Mouse (Mus musculus) C2C12 (cell line): Measurements from ENCODE around the gene Gadd45b. TPM values are rescaled to one million over a fixed set of nuclear protein-coding genes. Genes with fewer than 3 reads are reported as not detected.

Experiments used
- H3K27me3 ChIP-seq: one replicate; pipeline ENCODE4 v1.6.1; 2011; ENCODE audit not compliant: control insufficient read depth, insufficient read depth, insufficient read length
- H3K36me3 ChIP-seq: one replicate; pipeline ENCODE4 v1.6.1; 2011; ENCODE audit not compliant: control insufficient read depth, insufficient read depth
- H3K4me3 ChIP-seq: one replicate; pipeline ENCODE4 v1.5.1; 2011; ENCODE audit warnings: mild to moderate bottlenecking, control low read depth; ENCODE audit not compliant: poor library complexity, insufficient read depth, severe bottlenecking
- H3K79me2 ChIP-seq: one replicate; pipeline ENCODE4 v1.6.1; 2011; ENCODE audit not compliant: control insufficient read depth, insufficient read depth
- H3K79me3 ChIP-seq: one replicate; pipeline ENCODE4 v1.6.1; 2011; ENCODE audit warnings: low read depth, control low read depth
- H3ac ChIP-seq: one replicate; pipeline ENCODE3; 2011; ENCODE audit warnings: low read depth; ENCODE audit not compliant: control insufficient read depth, insufficient read length
- CEBPB ChIP-seq: IDR thresholded peaks from one replicate; pipeline ENCODE4 v1.6.1; 2011; ENCODE audit warnings: low read depth, mild to moderate bottlenecking, control low read depth, moderate library complexity
- CTCF ChIP-seq: IDR thresholded peaks from one replicate; pipeline ENCODE4 v1.5.1; 2011; ENCODE audit not compliant: control insufficient read depth, insufficient read depth, insufficient read length
- FOSL1 ChIP-seq: IDR thresholded peaks from one replicate; pipeline ENCODE4 v1.8.0; 2011; ENCODE audit warnings: mild to moderate bottlenecking, low read length; ENCODE audit not compliant: poor library complexity, insufficient read depth, severe bottlenecking
- MAX ChIP-seq: IDR thresholded peaks from one replicate; pipeline ENCODE4 v1.6.1; 2011; ENCODE audit warnings: mild to moderate bottlenecking, control low read depth
- MYOD1 ChIP-seq: IDR thresholded peaks from one replicate; pipeline ENCODE4 v1.6.1; 2011; ENCODE audit warnings: low read depth; ENCODE audit not compliant: control insufficient read depth, insufficient read length
- MYOG ChIP-seq: IDR thresholded peaks from one replicate; pipeline ENCODE4 v1.6.1; 2011; ENCODE audit not compliant: control insufficient read depth, insufficient read length; ENCODE audit errors: extremely low read depth
- USF1 ChIP-seq: IDR thresholded peaks from one replicate; pipeline ENCODE4 v1.6.1; 2011; ENCODE audit warnings: low read depth, mild to moderate bottlenecking, control low read depth, moderate library complexity
- polyA plus RNA-seq: library from polyadenylated mRNA; unstranded; fragments of >200 nt; fragmentation: generic; extraction: Trizol; gene quantifications from one replicate; pipeline ENCODE4 v1.2.1, GENCODE M21; 2012; ENCODE audit warnings: missing spikeins

Gadd45b gene
- polyA plus RNA-seq, 1 experiment: 37.2 TPM

- Histone ChIP-seq H3K79me3 (peaks cover 22% of the 10 kb centered on the region), H3ac (no peak overlapping the region), H3K36me3 (peaks cover 28% of the 10 kb centered on the region), H3K79me2 (peaks cover 71% of the 10 kb centered on the region), H3K27me3 (no peaks in the 10 kb centered on the region), H3K4me3 (no peak overlapping the region)
- TF ChIP-seq CEBPB (no peak), MYOG (peak; percentile 76), MYOD1 (peak; percentile 99)
These were observed 15.6 kb upstream of the Gadd45b start for GRCm38 (mm10) chr10:80914253-80914656.

- no peak overlapping the region for H3K4me3 ChIP-seq
- H3ac ChIP-seq: no peak overlapping the region
- peaks cover 24% of the 10 kb centered on the region for H3K36me3 ChIP-seq
- peaks cover 71% of the 10 kb centered on the region for H3K79me2 ChIP-seq
- TF ChIP-seq USF1: no peak
- TF ChIP-seq FOSL1: no peak
- TF ChIP-seq CTCF: no peak
- TF ChIP-seq MAX: no peak
- no peak for TF ChIP-seq MYOD1
- no peak for TF ChIP-seq MYOG
- peaks cover 22% of the 10 kb centered on the region for H3K79me3 ChIP-seq
- no peaks in the 10 kb centered on the region for H3K27me3 ChIP-seq
These were observed 14.6 kb upstream of the Gadd45b start for GRCm38 (mm10) chr10:80915260-80915659.

GRCm38 (mm10) chr10:80915736-80916135, 14.1 kb upstream of the Gadd45b start:
- H3K4me3 ChIP-seq: no peak overlapping the region
- peaks cover 19% of the 10 kb centered on the region for H3K36me3 ChIP-seq
- H3K79me3 ChIP-seq: peaks cover 21% of the 10 kb centered on the region
- peaks cover 71% of the 10 kb centered on the region for H3K79me2 ChIP-seq
- no peak for TF ChIP-seq CEBPB
- no peak for TF ChIP-seq MYOD1
- TF ChIP-seq MYOG: no peak
- TF ChIP-seq USF1: no peak
- TF ChIP-seq MAX: no peak
- TF ChIP-seq FOSL1: no peak
- TF ChIP-seq CTCF: no peak
- H3ac ChIP-seq: no peak overlapping the region
- no peaks in the 10 kb centered on the region for H3K27me3 ChIP-seq

DNA sequence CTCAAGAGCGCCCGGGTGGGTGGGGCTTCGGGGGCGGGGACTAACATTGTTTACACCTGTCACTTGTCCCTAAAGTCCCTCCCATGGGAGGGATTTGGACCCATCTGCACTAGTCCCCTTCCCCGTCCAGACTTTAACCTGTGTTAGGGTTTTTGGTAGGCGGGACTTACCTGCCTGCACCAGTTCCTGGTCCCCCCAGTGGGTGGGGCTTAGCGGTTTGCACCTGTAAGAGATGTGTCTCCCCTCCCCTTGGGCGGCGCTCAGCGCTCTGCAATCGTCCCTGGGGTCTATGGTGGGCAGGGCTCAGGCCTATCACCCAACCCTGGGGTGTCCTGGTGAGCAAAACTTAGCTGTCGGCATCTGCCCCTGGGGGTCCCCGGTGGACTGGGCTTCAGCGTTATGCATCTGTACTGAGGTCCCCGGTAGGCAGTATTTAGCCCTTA, 12.5 kb upstream of the Gadd45b start:
- peak overlapping the region; percentile 91 for H3K4me3 ChIP-seq
- no peaks in the 10 kb centered on the region for H3K27me3 ChIP-seq
- H3K36me3 ChIP-seq: peaks cover 12% of the 10 kb centered on the region
- TF ChIP-seq USF1 (no peak), CTCF (no peak), MYOD1 (no peak), MYOG (no peak), MAX (no peak), FOSL1 (no peak), CEBPB (no peak)
- H3K79me2 ChIP-seq: peaks cover 57% of the 10 kb centered on the region
- H3K79me3 ChIP-seq: peaks cover 18% of the 10 kb centered on the region
- peak overlapping the region; percentile 75 for H3ac ChIP-seq

DNA sequence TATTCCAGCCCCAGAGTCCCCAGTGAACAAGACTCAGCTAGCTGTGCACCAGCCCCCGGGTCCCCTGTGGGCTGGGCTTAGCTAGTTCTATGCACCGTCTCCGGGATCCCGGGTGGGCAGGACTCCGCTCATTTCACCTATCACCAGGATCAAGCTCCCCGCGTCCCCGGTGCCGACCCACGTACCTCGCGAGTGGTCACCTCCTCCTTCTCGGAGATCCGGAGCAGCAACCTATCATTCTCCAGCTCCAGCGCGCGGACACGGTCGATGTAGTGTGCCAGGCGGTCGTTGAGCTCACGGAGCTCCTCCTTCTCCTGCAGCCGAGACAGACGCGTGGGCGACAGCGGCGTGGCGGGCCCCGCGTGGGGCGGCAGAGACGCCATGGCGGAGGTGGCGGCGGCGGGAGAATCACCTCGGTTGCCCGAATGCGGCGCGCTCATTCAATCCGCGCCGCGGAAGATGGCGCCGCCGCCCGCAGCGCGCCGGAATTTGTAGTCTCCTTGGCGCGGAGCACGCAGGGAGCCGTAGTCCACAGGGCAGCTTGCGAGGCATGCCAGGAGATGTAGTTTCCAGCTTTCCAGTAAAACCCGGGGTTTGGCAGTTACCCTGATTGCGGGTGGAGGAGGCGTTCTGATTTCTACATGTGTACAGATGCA, 12.0 kb upstream of the Gadd45b start, which contains the start of gene Lmnb2:
Gene Lmnb2, minus strand, starts transcription at position 467 of the 656 bp plus-strand sequence.
- peaks cover 18% of the 10 kb centered on the region for H3K79me3 ChIP-seq
- TF ChIP-seq CTCF (no peak), MYOD1 (no peak), MYOG (no peak), CEBPB (no peak), USF1 (no peak), FOSL1 (no peak), MAX (no peak)

GRCm38 (mm10) chr10:80921923-80922322, 8.0 kb upstream of the Gadd45b start:
- TF ChIP-seq MYOG: no peak
- TF ChIP-seq CTCF: no peak
- TF ChIP-seq CEBPB: no peak
- TF ChIP-seq MAX: no peak
- no peak for TF ChIP-seq FOSL1
- TF ChIP-seq USF1: no peak
- TF ChIP-seq MYOD1: peak; percentile 80
- H3K79me3 ChIP-seq: peaks cover 5% of the 10 kb centered on the region
- H3K4me3 ChIP-seq: no peak overlapping the region
- H3K36me3 ChIP-seq: no peaks in the 10 kb centered on the region
- no peak overlapping the region for H3ac ChIP-seq
- peaks cover 13% of the 10 kb centered on the region for H3K79me2 ChIP-seq
- H3K27me3 ChIP-seq: no peaks in the 10 kb centered on the region

More for the DNA sequence above, 12.0 kb upstream of the Gadd45b start, which contains the start of gene Lmnb2:
- no peaks in the 10 kb centered on the region for H3K27me3 ChIP-seq
- peaks cover 53% of the 10 kb centered on the region for H3K79me2 ChIP-seq
- H3K36me3 ChIP-seq: peaks cover 7% of the 10 kb centered on the region
- H3ac ChIP-seq: peak within 1 kb of the TSS; percentile 75
- peak within 1 kb of the TSS; percentile 91 for H3K4me3 ChIP-seq
